ENCODE assay signal across 15 mouse cellular contexts in the genomic region with DNA sequence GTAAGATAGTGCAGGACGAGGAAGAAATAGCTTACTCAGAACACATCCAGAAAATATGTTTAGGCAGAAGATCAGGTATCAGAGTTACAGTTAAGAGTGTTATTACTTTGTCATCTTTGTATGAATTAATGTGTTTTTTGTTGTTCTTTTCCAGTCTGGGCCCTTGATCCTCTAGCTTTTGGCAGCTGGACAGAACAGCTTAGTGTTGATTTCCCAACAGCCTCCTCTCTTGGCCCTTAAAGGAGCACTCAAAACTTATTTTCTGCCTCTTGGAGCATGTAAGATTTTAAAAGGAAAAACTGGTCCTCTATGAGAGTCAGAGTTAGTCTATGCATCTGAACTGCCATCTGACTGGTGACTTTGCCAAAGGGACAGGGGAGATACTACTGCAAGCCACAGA.
"Had no signal": no experiment of that assay in that cellular context is flagged by ENCODE, and none has a peak within 500 bp of the region (broad histone marks: within the 10 kb centered on the region; RNA-seq: fewer than 3 reads in every experiment).

No protein-coding gene starts in this region.

- H3K27ac ChIP-seq: limb, embryonic 12.5 days; liver, embryonic 13.5 days; macrophage; midbrain, embryonic 15.5 days; neural tube, embryonic 13.5 days; stomach, postnatal 0 days had no signal

- H3K27me3 ChIP-seq: limb, embryonic 12.5 days; liver, embryonic 13.5 days; megakaryocyte, embryonic 14.5 days; midbrain, embryonic 15.5 days; neural tube, embryonic 13.5 days had no signal

- H3K36me3 ChIP-seq: limb, embryonic 12.5 days; liver, embryonic 13.5 days; midbrain, embryonic 15.5 days; neural tube, embryonic 13.5 days had no signal

- H3K4me1 ChIP-seq: limb, embryonic 12.5 days; liver, embryonic 13.5 days; megakaryocyte, embryonic 14.5 days; midbrain, embryonic 15.5 days; neural tube, embryonic 13.5 days had no signal

- H3K4me3 ChIP-seq: limb, embryonic 12.5 days; liver, embryonic 13.5 days; megakaryocyte, embryonic 14.5 days; midbrain, embryonic 15.5 days; neural tube, embryonic 13.5 days had no signal

- ATAC-seq: liver, postnatal 0 days; midbrain, embryonic 15.5 days had no signal

- H3K9ac ChIP-seq: limb, embryonic 12.5 days; liver, embryonic 13.5 days; liver, postnatal 0 days; midbrain, embryonic 15.5 days; neural tube, embryonic 13.5 days had no signal

- H3K4me2 ChIP-seq: limb, embryonic 12.5 days; liver, embryonic 13.5 days; midbrain, embryonic 11.5 days; midbrain, embryonic 15.5 days; neural tube, embryonic 13.5 days had no signal

- DNase-seq: kidney, adult 11 months; kidney, postnatal 36 days; layer of hippocampus, adult 9-11 months; layer of hippocampus, postnatal 36 days; liver; liver, embryonic 13.5 days; liver, postnatal 0 days; right cerebral cortex, postnatal 14 days had no signal

- H3K9me3 ChIP-seq: limb, embryonic 12.5 days; liver, embryonic 13.5 days; megakaryocyte, embryonic 14.5 days; midbrain, embryonic 15.5 days; neural tube, embryonic 13.5 days had no signal
